ENCODE assay signal across 24 mouse cellular contexts in the genomic region with DNA sequence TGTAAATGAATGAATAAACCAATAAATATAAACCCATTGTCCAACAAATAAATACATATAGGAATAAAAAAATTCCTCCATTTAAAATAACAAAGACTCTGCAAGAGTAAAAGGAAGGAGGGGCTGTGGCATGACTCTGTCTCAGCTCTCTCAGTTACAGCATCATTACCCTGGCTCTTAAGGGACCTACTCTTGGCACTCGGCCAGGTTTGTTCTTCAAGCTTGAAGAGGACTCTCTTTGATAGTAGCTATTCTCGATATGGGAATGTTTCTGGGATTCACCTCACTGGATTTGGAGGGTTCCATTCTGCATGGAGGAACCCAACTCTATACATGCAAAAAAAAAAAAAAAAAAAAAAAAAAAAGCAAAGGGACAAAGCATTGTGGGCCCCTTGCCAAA. TPM values are rescaled to one million over a fixed set of nuclear protein-coding genes. Genes with fewer than 3 reads are reported as not detected.
DNase-seq lines count a peak whose midpoint lies in the region; ATAC-seq and TF ChIP-seq lines count a peak whose summit lies in the region.
"Had no signal": no experiment of that assay in that cellular context is flagged by ENCODE, and none has a peak within 500 bp of the region (broad histone marks: within the 10 kb centered on the region; RNA-seq: fewer than 3 reads in every experiment).

No protein-coding gene starts in this region.

- peak; percentile 34 for DNase-seq in forebrain, embryonic 14.5 days (ENCODE audit: low spot score)
- DNase-seq in forebrain, embryonic 11.5 days (ENCODE audit: low spot score): no peak
- peak; percentile 80 for DNase-seq in lung, embryonic 14.5 days
- no peak for DNase-seq in lung, postnatal 36 days
- DNase-seq in 3T3-L1 (ENCODE audit: low read depth, low spot score): peak; percentile 33
- DNase-seq in ES-E14 (ENCODE audit: low read depth, low spot score): no peak
- no peak for DNase-seq in B cell, adult 2 months
- DNase-seq: gastrocnemius, adult 2 months; liver, embryonic 13.5 days; right cerebral cortex, adult 18-20 months; thymus, adult 2 months had no signal

- no peak for ATAC-seq in forebrain, embryonic 14.5 days
- no peak for ATAC-seq in forebrain, embryonic 11.5 days (replicated peaks; ENCODE audit: low FRiP score)
- no peak for ATAC-seq in lung, embryonic 14.5 days (ENCODE audit: insufficient read depth)
- ATAC-seq: activated CD4-positive, CD25-positive, alpha-beta regulatory T cell, adult 4 months; intestine, embryonic 15.5 days; Patski had no signal

- H3K27me3 ChIP-seq in forebrain, embryonic 14.5 days (replicated peaks; ENCODE audit: control insufficient read depth, insufficient read depth, low read length): no peaks in the 10 kb centered on the region
- no peaks in the 10 kb centered on the region for H3K27me3 ChIP-seq in forebrain, embryonic 11.5 days (ENCODE audit: control insufficient read depth, insufficient read depth, low read length)
- no peaks in the 10 kb centered on the region for H3K27me3 ChIP-seq in lung, embryonic 14.5 days (ENCODE audit: insufficient read depth, low read length)
- H3K27me3 ChIP-seq: embryonic facial prominence, embryonic 12.5 days; heart, embryonic 15.5 days; hindbrain, embryonic 12.5 days; intestine, embryonic 15.5 days; limb, embryonic 12.5 days; liver, embryonic 13.5 days had no signal

- no peaks in the 10 kb centered on the region for H3K36me3 ChIP-seq in forebrain, embryonic 14.5 days (ENCODE audit: control insufficient read depth, insufficient read depth, low read length)
- no peaks in the 10 kb centered on the region for H3K36me3 ChIP-seq in forebrain, embryonic 11.5 days (ENCODE audit: control insufficient read depth, insufficient read depth, low read length)
- no peaks in the 10 kb centered on the region for H3K36me3 ChIP-seq in lung, embryonic 14.5 days (ENCODE audit: insufficient read depth)
- no peaks in the 10 kb centered on the region for H3K36me3 ChIP-seq in ES-E14 (ENCODE audit: control insufficient read depth, insufficient read depth, low read length, poor library complexity, severe bottlenecking)
- H3K36me3 ChIP-seq: embryonic facial prominence, embryonic 12.5 days; heart, embryonic 15.5 days; hindbrain, embryonic 12.5 days; intestine, embryonic 15.5 days; limb, embryonic 12.5 days; liver, embryonic 13.5 days had no signal

- no peaks in the 10 kb centered on the region for H3K9me3 ChIP-seq in forebrain, embryonic 14.5 days (replicated peaks; ENCODE audit: control insufficient read depth, low read length)
- no peaks in the 10 kb centered on the region for H3K9me3 ChIP-seq in forebrain, embryonic 11.5 days (ENCODE audit: control insufficient read depth, low read length)
- H3K9me3 ChIP-seq in lung, embryonic 14.5 days (ENCODE audit: low read depth, low read length): no peaks in the 10 kb centered on the region
- H3K9me3 ChIP-seq in ES-E14 (ENCODE audit: control insufficient read depth, insufficient read depth, low read depth, low read length): no peaks in the 10 kb centered on the region
- H3K9me3 ChIP-seq: heart, embryonic 15.5 days; hindbrain, embryonic 12.5 days; intestine, embryonic 15.5 days; liver, embryonic 13.5 days had no signal

- no peak for TF ChIP-seq CTCF in lung, embryonic 14.5 days (IDR thresholded peaks at IDR 0.05; ENCODE audit: low read depth)

- in situ Hi-C loops in ES-E14 (cut with MboI; ENCODE audit: low sequenced_read_pairs in 2 of 2, unreplicated experiment in 2 of 2): no loop called here

- H3K4me3 ChIP-seq in forebrain, embryonic 14.5 days (ENCODE audit: low read depth, low read length): no peak overlapping the region
- no peak overlapping the region for H3K4me3 ChIP-seq in forebrain, embryonic 11.5 days (ENCODE audit: low read depth, low read length)
- H3K4me3 ChIP-seq in lung, embryonic 14.5 days (ENCODE audit: low read depth, low read length): no peak overlapping the region
- no peak overlapping the region for H3K4me3 ChIP-seq in ES-E14 (ENCODE audit: insufficient read depth in 1 of 2, low read depth in 1 of 2, low read length in 2 of 2, poor library complexity in 1 of 2, severe bottlenecking in 1 of 2)
- H3K4me3 ChIP-seq: embryonic facial prominence, embryonic 12.5 days; gastrocnemius, adult 2 months; heart, embryonic 15.5 days; hindbrain, embryonic 12.5 days; intestine, embryonic 15.5 days; left cerebral cortex, adult 2 months; limb, embryonic 12.5 days; liver, embryonic 13.5 days had no signal

- 77% methylated on average over 2 of the region's 2 CpGs for WGBS in forebrain, embryonic 14.5 days
- WGBS in forebrain, embryonic 11.5 days: 85% methylated on average over 2 of the region's 2 CpGs
- WGBS in lung, embryonic 14.5 days: 29% methylated on average over 2 of the region's 2 CpGs

- no peak overlapping the region for H3K27ac ChIP-seq in forebrain, embryonic 14.5 days (ENCODE audit: low read depth, low read length)
- no peak overlapping the region for H3K27ac ChIP-seq in forebrain, embryonic 11.5 days (ENCODE audit: low read depth, low read length)
- H3K27ac ChIP-seq in lung, embryonic 14.5 days (ENCODE audit: low read depth): no peak overlapping the region
- H3K27ac ChIP-seq in ES-E14 (ENCODE audit: insufficient read depth, low read depth, low read length, poor library complexity, severe bottlenecking): no peak overlapping the region
- H3K27ac ChIP-seq: embryonic facial prominence, embryonic 12.5 days; gastrocnemius, adult 2 months; heart, embryonic 15.5 days; hindbrain, embryonic 12.5 days; intestine, embryonic 15.5 days; left cerebral cortex, adult 2 months; limb, embryonic 12.5 days; liver, embryonic 13.5 days had no signal

- H3K4me2 ChIP-seq in forebrain, embryonic 14.5 days (ENCODE audit: low read length): no peak overlapping the region
- H3K4me2 ChIP-seq in forebrain, embryonic 11.5 days (ENCODE audit: low read depth, low read length, severe bottlenecking): no peak overlapping the region
- H3K4me2 ChIP-seq in lung, embryonic 14.5 days: no peak overlapping the region
- H3K4me2 ChIP-seq: embryonic facial prominence, embryonic 12.5 days; heart, embryonic 15.5 days; hindbrain, embryonic 12.5 days; intestine, embryonic 15.5 days; limb, embryonic 12.5 days; liver, embryonic 13.5 days had no signal

- H3K4me1 ChIP-seq in forebrain, embryonic 14.5 days (ENCODE audit: control insufficient read depth, insufficient read depth, low read length): no peaks in the 10 kb centered on the region
- H3K4me1 ChIP-seq in forebrain, embryonic 11.5 days (replicated peaks; ENCODE audit: control insufficient read depth, insufficient read depth, low read length): no peaks in the 10 kb centered on the region
- no peaks in the 10 kb centered on the region for H3K4me1 ChIP-seq in lung, embryonic 14.5 days (ENCODE audit: insufficient read depth)
- no peaks in the 10 kb centered on the region; a peak in 1 of 4 replicates for H3K4me1 ChIP-seq in ES-E14 (ENCODE audit: control insufficient read depth in 2 of 2, insufficient read depth in 2 of 2, low read length in 2 of 2, poor library complexity in 1 of 2)
- H3K4me1 ChIP-seq: heart, embryonic 15.5 days; hindbrain, embryonic 12.5 days; intestine, embryonic 15.5 days; limb, embryonic 12.5 days; liver, embryonic 13.5 days had no signal

- no peak overlapping the region for H3K9ac ChIP-seq in forebrain, embryonic 14.5 days (ENCODE audit: low read length)
- no peak overlapping the region for H3K9ac ChIP-seq in forebrain, embryonic 11.5 days (ENCODE audit: low read length)
- H3K9ac ChIP-seq in lung, embryonic 14.5 days: no peak overlapping the region
- no peak overlapping the region for H3K9ac ChIP-seq in ES-E14 (ENCODE audit: insufficient read depth, low read depth, low read length, poor library complexity, severe bottlenecking)
- H3K9ac ChIP-seq: embryonic facial prominence, embryonic 12.5 days; heart, embryonic 15.5 days; hindbrain, embryonic 12.5 days; intestine, embryonic 15.5 days; limb, embryonic 12.5 days; liver, embryonic 13.5 days had no signal

TF ChIP-seq in ES-E14, 5 proteins besides CTCF, POLR2A, EP300 and RAD21:
- no peak for TF ChIP-seq CHD2 (IDR thresholded peaks at IDR 0.05; ENCODE audit: low read depth, low read length)
- no peak for TF ChIP-seq MAFK (IDR thresholded peaks at IDR 0.05; ENCODE audit: insufficient read depth, low read depth, low read length)
- 0 out of 2 replicates have a peak, but pooled peaks have one; percentile 29 for TF ChIP-seq ZNF384 (IDR thresholded peaks at IDR 0.05; ENCODE audit: low read depth, low read length)

RNA-seq across cellular contexts. Expression of a gene that starts 16.1 kb away (rescaled TPM):
- polyA plus RNA-seq in forebrain, embryonic 14.5 days (2014; fragmentation: Nextera tagmentation; extraction: Ambion mirVana): not detected in 2 replicates
- not detected in 2 replicates for polyA plus RNA-seq in forebrain, embryonic 11.5 days (2014; fragmentation: Nextera tagmentation; extraction: Ambion mirVana)
- polyA plus RNA-seq in lung, embryonic 14.5 days (2014; fragmentation: Nextera tagmentation; extraction: Ambion mirVana): not detected in 2 replicates
- not detected in 2 replicates for total RNA-seq in ES-E14 (2012; rRNA removed)
- total RNA-seq: gastrocnemius, adult 2 months; granulocyte monocyte progenitor cell, adult 5-6 weeks; layer of hippocampus, adult 8-10 months; left cerebral cortex, adult 2 months had no signal
- polyA plus RNA-seq: embryonic facial prominence, embryonic 12.5 days; heart, embryonic 15.5 days; hindbrain, embryonic 12.5 days; intestine, embryonic 15.5 days; kidney, embryonic 16.5 days; limb, embryonic 12.5 days; liver, embryonic 13.5 days; neural tube, embryonic 11.5 days; Patski; small intestine, adult 2 months had no signal

Comparison
In these comparisons a context has a peak if more than half of its experiments do, and no peak if none do; other contexts are left out.
1. DNase-seq: peak in forebrain, embryonic 14.5 days (single experiment), lung, embryonic 14.5 days (single experiment) and 3T3-L1 (single experiment); none in forebrain, embryonic 11.5 days (single experiment), lung, postnatal 36 days (single experiment), ES-E14 (single experiment) and B cell, adult 2 months (0 of 2).